Mouse (Mus musculus) midbrain, embryonic 14.5 days (tissue): Measurements from ENCODE around the gene Dyx1c1. TPM values are rescaled to one million over a fixed set of nuclear protein-coding genes. Genes with fewer than 3 reads are reported as not detected.

ENCODE experiments used
- ATAC-seq: fragments of 200-750 bp; cut with Nextera tagmentation; 2 replicates; pipeline ENCODE4 v1.8.0; 2017; ENCODE audit warnings: moderate number of reproducible peaks, moderate library complexity; ENCODE audit not compliant: low FRiP score, low TSS enrichment
- DNase-seq: peaks from one replicate; pipeline ENCODE4 v3.0.0-alpha.2; 2015
- H3K27ac ChIP-seq: fragments of 300-500 bp; sonication (generic); replicated peaks from 2 replicates; pipeline ENCODE4 v1.5.1; 2014; ENCODE audit warnings: mild to moderate bottlenecking, low read depth, low read length, moderate library complexity
- H3K27me3 ChIP-seq: fragments of 300-500 bp; sonication (generic); 2 replicates; pipeline ENCODE4 v1.6.1; 2014; ENCODE audit warnings: low read length, control low read depth, mixed read lengths; ENCODE audit not compliant: control insufficient read depth, insufficient read depth
- H3K36me3 ChIP-seq: fragments of 300-500 bp; sonication (generic); 2 replicates; pipeline ENCODE4 v1.6.1; 2014; ENCODE audit warnings: low read length, control low read depth; ENCODE audit not compliant: control insufficient read depth, insufficient read depth
- H3K4me1 ChIP-seq: fragments of 300-500 bp; sonication (generic); 2 replicates; pipeline ENCODE4 v1.6.1; 2014; ENCODE audit warnings: mild to moderate bottlenecking, antibody characterized with exemption, low read length, control low read depth; ENCODE audit not compliant: control insufficient read depth, insufficient read depth
- H3K4me2 ChIP-seq: fragments of 300-500 bp; sonication (generic); 2 replicates; pipeline ENCODE4 v1.6.1; 2014; ENCODE audit warnings: mild to moderate bottlenecking, low read length, moderate library complexity
- H3K4me3 ChIP-seq: fragments of 300-500 bp; sonication (generic); replicated peaks from 2 replicates; pipeline ENCODE4 v1.5.1; 2014; ENCODE audit warnings: low read depth, low read length
- H3K9ac ChIP-seq: fragments of 300-500 bp; sonication (generic); replicated peaks from 2 replicates; pipeline ENCODE4 v1.6.1; 2014; ENCODE audit warnings: mild to moderate bottlenecking, low read length, moderate library complexity
- H3K9me3 ChIP-seq: fragments of 300-500 bp; sonication (generic); 2 replicates; pipeline ENCODE4 v1.6.1; 2016; ENCODE audit warnings: low read length, control low read depth, mixed read lengths; ENCODE audit not compliant: control insufficient read depth
- WGBS: fragments of 180-500 bp; shearing (Covaris S2); extraction: QIAGEN DNeasy Blood & Tissue Kit; methylation state at CpG from one replicate; pipeline ENCODE4 v1.1.7; 2014; 5-methylcytosine and 5-hydroxymethylcytosine counted together
- polyA plus RNA-seq: library from polyadenylated mRNA; unstranded; fragments of >200 nt; fragmentation: Nextera tagmentation; extraction: Ambion mirVana; gene quantifications from 2 replicates; pipeline ENCODE4 v1.2.1, GENCODE M21; 2014

Gene Dyx1c1
- polyA plus RNA-seq, 1 experiment from 2014 or later, result 1.7 TPM

- H3K27ac ChIP-seq, result peak within 1 kb of the TSS; percentile 89
- peak; percentile 99 for ATAC-seq
- peak within 1 kb of the TSS; percentile 84 for H3K9ac ChIP-seq
- DNase-seq, result peak; percentile 98
- no peaks in the 10 kb centered on the region for H3K36me3 ChIP-seq
- H3K4me1 ChIP-seq, result peaks cover 18% of the 10 kb centered on the region
- no peaks in the 10 kb centered on the region for H3K9me3 ChIP-seq
- WGBS, result under 1% methylated on average over 86 of the region's 88 CpGs
- peak within 1 kb of the TSS; percentile 87 for H3K4me3 ChIP-seq
- H3K27me3 ChIP-seq, result no peaks in the 10 kb centered on the region
- peak within 1 kb of the TSS; percentile 81 for H3K4me2 ChIP-seq
Measured at GRCm38 (mm10) chr9:72985250-72986220, 26.9 kb downstream of the Dyx1c1 start, which contains the start of the genes Ccpg1os and Ccpg1. Gene Ccpg1os, minus strand, starts transcription at chr9:72985382. Gene Ccpg1, plus strand, starts transcription at chr9:72985429.

DNA sequence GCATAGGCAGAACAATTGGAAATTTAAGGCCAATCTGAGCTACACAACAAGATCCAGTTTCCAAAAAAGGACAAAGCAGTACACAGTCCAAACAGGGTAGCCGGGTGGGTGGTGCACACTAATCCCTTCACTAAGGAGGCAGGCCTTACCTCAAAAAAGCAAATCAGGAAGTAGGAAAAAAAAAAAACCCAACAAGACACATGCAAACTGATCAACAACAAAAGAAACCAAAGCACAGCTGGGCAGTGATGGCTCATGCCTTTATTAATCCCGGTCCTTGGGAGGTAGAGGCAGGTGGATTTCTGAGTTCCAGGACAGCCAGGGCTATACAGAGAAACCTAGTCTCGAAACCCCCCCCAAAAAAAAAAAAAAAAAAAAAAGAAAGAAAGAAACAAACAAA is 29.1 kb downstream of the Dyx1c1 start:
- Histone ChIP-seq H3K9ac (no peak overlapping the region), H3K27ac (no peak overlapping the region), H3K4me1 (peaks cover 18% of the 10 kb centered on the region), H3K4me2 (no peak overlapping the region), H3K36me3 (no peaks in the 10 kb centered on the region), H3K9me3 (no peaks in the 10 kb centered on the region), H3K27me3 (no peaks in the 10 kb centered on the region), H3K4me3 (no peak overlapping the region)
- DNase-seq, result no peak
- 62% methylated on average over 3 of the region's 3 CpGs for WGBS
- no peak for ATAC-seq

DNA sequence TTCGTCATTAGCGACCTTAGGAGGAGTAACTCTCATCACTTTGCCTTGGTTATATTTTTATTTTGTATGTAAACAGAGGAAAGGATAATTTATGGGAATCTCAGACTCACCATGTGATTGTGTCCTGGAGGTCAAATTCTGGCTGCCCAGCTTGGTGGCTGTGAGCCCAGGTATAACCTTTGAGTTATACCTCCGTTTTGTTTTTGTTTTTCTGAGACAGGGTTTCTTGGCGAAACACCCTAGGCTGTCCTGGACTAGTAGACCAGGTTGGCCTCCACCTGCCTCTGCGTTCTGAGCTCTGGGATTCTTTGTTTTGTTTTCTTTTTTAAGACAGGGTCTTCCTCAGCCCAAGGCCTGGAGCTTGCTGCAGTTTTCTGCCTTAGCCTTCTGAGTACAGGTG is 30.1 kb downstream of the Dyx1c1 start:
- Histone ChIP-seq H3K27ac (no peak overlapping the region), H3K4me2 (no peak overlapping the region), H3K9me3 (no peaks in the 10 kb centered on the region), H3K36me3 (no peaks in the 10 kb centered on the region), H3K4me3 (no peak overlapping the region), H3K9ac (no peak overlapping the region), H3K4me1 (peaks cover 18% of the 10 kb centered on the region), H3K27me3 (no peaks in the 10 kb centered on the region)
- 87% methylated on average over 5 of the region's 5 CpGs for WGBS
- no peak for ATAC-seq
- DNase-seq, result no peak

DNA sequence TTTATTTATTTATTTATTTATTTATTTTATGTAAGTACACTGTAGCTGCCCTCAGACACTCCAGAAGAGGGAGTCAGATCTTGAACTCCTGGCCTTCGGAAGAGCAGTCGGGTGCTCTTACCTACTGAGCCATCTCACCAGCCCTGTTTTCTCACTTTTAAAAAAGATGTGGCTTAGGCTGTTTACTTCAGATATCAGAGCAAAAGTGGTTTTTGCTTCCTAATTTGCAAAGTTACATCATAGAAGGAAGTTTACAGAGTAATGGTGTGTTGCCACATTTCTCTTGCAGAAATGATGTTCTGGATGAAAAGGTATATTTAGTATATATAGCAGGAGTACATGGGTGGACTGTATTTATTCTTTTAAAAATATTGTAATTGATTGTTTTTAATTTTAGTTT is 32.8 kb downstream of the Dyx1c1 start:
- Histone ChIP-seq H3K4me1 (peaks cover 5% of the 10 kb centered on the region), H3K9me3 (no peaks in the 10 kb centered on the region), H3K27ac (no peak overlapping the region), H3K27me3 (no peaks in the 10 kb centered on the region), H3K9ac (no peak overlapping the region), H3K4me2 (no peak overlapping the region), H3K4me3 (no peak overlapping the region), H3K36me3 (no peaks in the 10 kb centered on the region)
- ATAC-seq, result no peak
- DNase-seq, result no peak
- WGBS, result 97% methylated on average over 2 of the region's 2 CpGs

DNA sequence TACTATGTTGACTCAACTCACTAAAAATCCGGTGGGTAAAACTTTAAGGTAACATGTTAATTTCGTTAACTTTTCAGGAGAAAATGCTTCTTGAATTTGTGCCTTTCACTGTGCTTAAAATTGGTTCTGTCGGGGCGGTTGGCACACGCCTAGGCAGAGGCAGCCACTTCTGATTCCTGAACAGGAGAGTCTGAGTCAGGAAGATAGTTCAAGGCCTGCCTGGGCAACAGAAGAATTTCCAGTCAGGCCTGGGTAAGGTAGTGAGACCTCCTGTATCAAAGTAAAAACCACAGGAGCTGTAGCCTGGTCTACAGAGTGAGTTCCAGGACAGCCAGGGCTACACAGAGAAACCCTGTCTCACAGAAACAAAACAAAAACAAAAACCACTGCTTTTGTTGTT is 34.0 kb downstream of the Dyx1c1 start:
- no peak for DNase-seq
- ATAC-seq, result no peak
- no peaks in the 10 kb centered on the region for H3K9me3 ChIP-seq
- H3K9ac ChIP-seq, result no peak overlapping the region
- H3K27me3 ChIP-seq, result no peaks in the 10 kb centered on the region
- no peak overlapping the region for H3K4me2 ChIP-seq
- no peaks in the 10 kb centered on the region for H3K36me3 ChIP-seq
- no peak overlapping the region for H3K27ac ChIP-seq
- WGBS, result 91% methylated on average over 5 of the region's 5 CpGs
- H3K4me1 ChIP-seq, result no peaks in the 10 kb centered on the region
- no peak overlapping the region for H3K4me3 ChIP-seq

DNA sequence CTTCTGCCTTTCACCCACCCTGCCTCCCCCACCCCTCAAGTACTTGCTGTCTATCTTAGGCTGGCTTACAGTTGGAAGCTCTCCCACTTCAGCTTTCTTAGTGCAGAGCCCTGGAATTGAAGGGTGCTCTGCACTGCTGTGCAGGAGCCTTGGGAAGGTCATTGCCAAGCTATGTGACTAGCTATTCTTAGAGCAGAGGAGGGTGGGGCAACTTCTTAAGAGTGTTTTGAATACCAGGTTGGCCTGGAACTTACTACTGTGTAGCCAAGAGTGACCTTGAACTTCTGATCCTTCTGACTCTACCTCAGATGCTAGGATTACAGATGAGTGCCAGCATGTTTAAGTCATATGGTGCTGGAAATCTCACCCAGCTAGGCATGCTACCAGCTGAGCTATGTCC is 37.6 kb downstream of the Dyx1c1 start:
- no peak for ATAC-seq

GRCm38 (mm10) chr9:72996806-72997205 is 38.2 kb downstream of the Dyx1c1 start:
- no peak for DNase-seq
- 64% methylated on average over 7 of the region's 7 CpGs for WGBS
- H3K27me3 ChIP-seq, result no peaks in the 10 kb centered on the region
- ATAC-seq, result no peak
- H3K9ac ChIP-seq, result no peak overlapping the region
- H3K4me3 ChIP-seq, result no peak overlapping the region
- H3K4me1 ChIP-seq, result no peaks in the 10 kb centered on the region
- H3K36me3 ChIP-seq, result peaks cover 16% of the 10 kb centered on the region
- H3K9me3 ChIP-seq, result no peaks in the 10 kb centered on the region
- no peak overlapping the region for H3K4me2 ChIP-seq
- H3K27ac ChIP-seq, result no peak overlapping the region

More for the DNA sequence above, 37.6 kb downstream of the Dyx1c1 start:
- H3K27me3 ChIP-seq, result no peaks in the 10 kb centered on the region
- no peaks in the 10 kb centered on the region for H3K4me1 ChIP-seq
- H3K9ac ChIP-seq, result no peak overlapping the region
- peaks cover 10% of the 10 kb centered on the region for H3K36me3 ChIP-seq
- no peaks in the 10 kb centered on the region for H3K9me3 ChIP-seq
- no peak for DNase-seq
- no peak overlapping the region for H3K4me3 ChIP-seq
- H3K4me2 ChIP-seq, result no peak overlapping the region
- H3K27ac ChIP-seq, result no peak overlapping the region

GRCm38 (mm10) chr9:73000487-73000886 is 41.9 kb downstream of the Dyx1c1 start:
- no peaks in the 10 kb centered on the region for H3K27me3 ChIP-seq
- no peak overlapping the region for H3K9ac ChIP-seq
- H3K27ac ChIP-seq, result no peak overlapping the region
- H3K4me2 ChIP-seq, result no peak overlapping the region
- WGBS, result 65% methylated on average over 2 of the region's 2 CpGs
- no peak overlapping the region for H3K4me3 ChIP-seq
- H3K36me3 ChIP-seq, result peaks cover 44% of the 10 kb centered on the region
- no peaks in the 10 kb centered on the region for H3K9me3 ChIP-seq
- no peaks in the 10 kb centered on the region for H3K4me1 ChIP-seq
- no peak for ATAC-seq
- DNase-seq, result no peak
